Mouse (Mus musculus) hindbrain, embryonic 14.5 days (tissue): ENCODE measurements around the gene Obscn. TPM values are rescaled to one million over a fixed set of nuclear protein-coding genes. Genes with fewer than 3 reads are reported as not detected.

Source experiments
- ATAC-seq: fragments of 200-750 bp; cut with Nextera tagmentation; 2 replicates; pipeline ENCODE4 v1.8.0; 2017; ENCODE audit warnings: moderate number of reproducible peaks, mild to moderate bottlenecking, moderate TSS enrichment, moderate library complexity; ENCODE audit not compliant: low FRiP score
- DNase-seq: peaks from one replicate; pipeline ENCODE4 v3.0.0-alpha.2; 2015; ENCODE audit warnings: low spot score
- H3K27ac ChIP-seq: fragments of 300-500 bp; sonication (generic); 2 replicates; pipeline ENCODE4 v1.5.1; 2014; ENCODE audit warnings: mild to moderate bottlenecking, moderate library complexity
- H3K27me3 ChIP-seq: fragments of 300-500 bp; sonication (generic); 2 replicates; pipeline ENCODE4 v1.6.1; 2014; ENCODE audit warnings: mild to moderate bottlenecking, low read length, mixed read lengths; ENCODE audit not compliant: control insufficient read depth, insufficient read depth
- H3K36me3 ChIP-seq: fragments of 300-500 bp; sonication (generic); replicated peaks from 2 replicates; pipeline ENCODE4 v1.6.1; 2014; ENCODE audit not compliant: control insufficient read depth, insufficient read depth
- H3K4me1 ChIP-seq: fragments of 300-500 bp; sonication (generic); replicated peaks from 2 replicates; pipeline ENCODE4 v1.6.1; 2014; ENCODE audit warnings: antibody characterized with exemption, low read length, mixed read lengths; ENCODE audit not compliant: control insufficient read depth, insufficient read depth
- H3K4me2 ChIP-seq: fragments of 300-500 bp; sonication (generic); replicated peaks from 2 replicates; pipeline ENCODE4 v1.6.1; 2014; ENCODE audit warnings: mild to moderate bottlenecking, moderate library complexity
- H3K4me3 ChIP-seq: fragments of 300-500 bp; sonication (generic); replicated peaks from 2 replicates; pipeline ENCODE4 v1.5.1; 2014; ENCODE audit warnings: mild to moderate bottlenecking, low read length
- H3K9ac ChIP-seq: fragments of 300-500 bp; sonication (generic); 2 replicates; pipeline ENCODE4 v1.6.1; 2014
- H3K9me3 ChIP-seq: fragments of 300-500 bp; sonication (generic); 2 replicates; pipeline ENCODE4 v1.6.1; 2016; ENCODE audit warnings: low read length; ENCODE audit not compliant: control insufficient read depth
- WGBS: fragments of 180-500 bp; shearing (Covaris S2); extraction: QIAGEN DNeasy Blood & Tissue Kit; methylation state at CpG from one replicate; pipeline ENCODE4 v1.1.7; 2014; 5-methylcytosine and 5-hydroxymethylcytosine counted together
- polyA plus RNA-seq: library from polyadenylated mRNA; unstranded; fragments of >200 nt; fragmentation: Nextera tagmentation; extraction: Ambion mirVana; gene quantifications from 2 replicates; pipeline ENCODE4 v1.2.1, GENCODE M21; 2014

Obscn gene
- polyA plus RNA-seq, 1 experiment from 2014 or later = 0.71 TPM

DNA sequence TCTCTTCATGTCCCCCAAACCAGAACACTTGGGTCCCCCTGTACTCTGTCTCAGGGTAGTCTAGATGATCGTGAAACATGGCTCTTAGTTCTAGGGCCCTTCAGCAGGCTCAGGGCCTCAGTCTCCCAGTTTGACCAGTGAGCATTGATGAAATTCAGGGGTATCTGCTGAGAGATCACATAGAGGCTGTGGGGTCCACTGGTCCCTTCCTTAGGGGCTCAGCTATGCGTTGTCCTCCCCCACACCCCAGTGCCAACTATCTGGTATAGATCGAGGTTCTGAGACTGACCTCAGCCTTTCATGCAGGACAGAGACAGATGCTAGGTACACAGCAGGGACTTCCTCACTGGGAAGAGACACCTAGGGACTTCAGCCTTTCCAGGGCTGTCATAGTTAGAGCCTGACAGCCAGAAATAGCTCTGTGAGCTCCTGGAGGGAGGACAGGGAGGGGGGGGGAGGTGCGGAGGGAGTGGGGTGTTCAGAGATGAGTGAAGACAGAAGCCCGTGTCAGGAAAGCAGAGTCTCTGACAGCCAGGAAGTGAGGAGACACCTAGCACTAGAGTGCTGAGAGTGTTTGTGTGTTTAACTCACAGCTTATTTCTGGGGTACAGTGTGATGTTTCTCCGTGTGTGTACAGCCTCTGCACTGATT lies 152.4 kb downstream of the Obscn start:
- Histone ChIP-seq H3K9ac (no peak overlapping the region), H3K36me3 (peaks cover 63% of the 10 kb centered on the region), H3K27me3 (no peaks in the 10 kb centered on the region), H3K9me3 (no peaks in the 10 kb centered on the region), H3K4me2 (no peak overlapping the region), H3K4me3 (no peak overlapping the region), H3K4me1 (peaks cover 25% of the 10 kb centered on the region), H3K27ac (no peak overlapping the region)
- DNase-seq (no peak), ATAC-seq (no peak)
- 87% methylated on average over 6 of the region's 6 CpGs for WGBS

DNA sequence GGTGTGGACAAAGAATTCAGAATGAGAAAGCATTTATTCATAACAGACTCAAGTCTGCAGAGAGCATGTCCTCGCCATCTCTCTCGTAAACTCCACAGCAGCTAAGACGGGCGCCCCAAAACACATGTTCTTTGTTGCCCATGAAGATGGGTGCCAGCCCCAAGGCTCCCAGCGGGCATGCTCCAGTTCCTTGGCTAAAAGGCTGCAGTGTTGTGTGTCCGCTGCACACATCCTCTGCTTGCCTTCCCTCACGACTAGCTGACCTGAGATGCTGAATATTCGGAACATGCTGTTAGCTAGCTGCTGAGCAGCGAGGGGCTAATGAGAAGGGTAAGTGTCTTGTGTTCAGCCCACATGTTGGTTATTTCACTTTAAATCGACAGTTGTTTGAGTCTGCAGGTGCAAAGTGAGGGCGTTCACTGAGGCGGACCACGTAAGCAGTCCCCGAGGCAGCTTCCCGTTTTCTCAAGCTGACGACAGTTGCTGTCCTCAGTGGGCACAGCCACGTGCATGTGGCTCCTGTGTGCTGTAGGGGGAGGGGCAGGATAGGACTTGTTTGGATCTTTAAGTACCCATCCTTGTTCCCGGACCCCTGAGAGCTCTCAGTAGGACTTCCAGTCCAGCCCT lies 153.6 kb downstream of the Obscn start:
- Histone ChIP-seq H3K4me3 (no peak overlapping the region), H3K27me3 (no peaks in the 10 kb centered on the region), H3K27ac (no peak overlapping the region), H3K9ac (no peak overlapping the region), H3K4me1 (peaks cover 27% of the 10 kb centered on the region), H3K9me3 (no peaks in the 10 kb centered on the region), H3K4me2 (no peak overlapping the region), H3K36me3 (peaks cover 50% of the 10 kb centered on the region)
- ATAC-seq = no peak
- 85% methylated on average over 18 of the region's 18 CpGs for WGBS
- DNase-seq = no peak

DNA sequence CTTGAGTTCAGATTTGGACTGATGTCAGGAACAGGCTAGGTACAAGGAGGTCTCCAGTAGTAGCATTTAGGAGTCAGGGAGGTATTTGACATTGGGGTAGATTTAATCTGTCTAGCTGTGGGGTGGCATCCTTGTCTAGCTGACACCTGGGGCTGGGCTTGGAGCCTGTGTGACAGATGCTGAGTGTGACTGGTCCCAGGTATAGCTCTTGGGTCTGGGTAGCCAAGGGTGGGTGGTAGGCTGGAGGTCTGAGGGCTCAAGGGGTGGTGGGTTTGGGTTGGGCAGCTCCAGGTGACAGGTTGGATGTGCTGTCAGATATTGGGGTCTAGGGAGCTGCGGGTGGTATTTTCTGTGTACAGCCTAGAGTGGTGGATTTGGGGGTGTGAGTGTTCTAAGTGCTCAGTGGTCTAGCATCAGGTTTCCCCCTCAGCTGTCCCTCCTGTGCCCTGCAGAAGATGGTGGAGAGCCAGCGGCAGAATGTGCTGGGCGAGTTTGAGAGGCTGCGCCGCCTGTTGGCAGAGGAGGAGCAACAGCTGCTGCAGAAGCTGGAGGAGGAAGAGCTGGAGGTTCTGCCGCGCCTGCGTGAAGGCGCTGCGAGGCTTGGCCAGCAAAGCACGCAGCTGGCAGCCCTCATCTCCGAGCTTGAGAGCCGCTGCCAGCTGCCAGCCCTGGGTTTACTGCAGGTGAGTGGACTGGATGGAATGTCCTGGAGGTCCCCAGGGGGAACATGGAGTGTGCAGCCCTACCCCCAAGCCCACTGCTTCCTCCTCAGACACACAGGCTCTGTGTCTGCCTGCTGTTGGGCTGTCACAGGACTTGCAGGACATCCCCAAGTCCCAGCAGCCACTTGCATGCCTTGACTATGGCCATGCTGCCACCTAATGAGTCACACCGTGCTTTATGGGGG lies 154.4 kb downstream of the Obscn start:
- 56% methylated on average over 14 of the region's 14 CpGs for WGBS
- Histone ChIP-seq H3K27ac (no peak overlapping the region), H3K36me3 (peaks cover 43% of the 10 kb centered on the region), H3K9me3 (no peaks in the 10 kb centered on the region), H3K4me1 (peaks cover 31% of the 10 kb centered on the region), H3K9ac (no peak overlapping the region), H3K4me2 (no peak overlapping the region), H3K4me3 (no peak overlapping the region), H3K27me3 (no peaks in the 10 kb centered on the region)
- DNase-seq (peak; percentile 55), ATAC-seq (no peak)

- no peak overlapping the region for H3K9ac ChIP-seq
Measured at GRCm38 (mm10) chr11:58980381-58980990, 155.7 kb downstream of the Obscn start.

GRCm38 (mm10) chr11:58979661-58980060 lies 156.5 kb downstream of the Obscn start:
- DNase-seq = no peak
- Histone ChIP-seq H3K9me3 (no peaks in the 10 kb centered on the region), H3K4me1 (peaks cover 41% of the 10 kb centered on the region), H3K9ac (peak overlapping the region; percentile 94), H3K4me3 (peak overlapping the region; percentile 98; the same call in 1 of the 2 replicates), H3K27me3 (no peaks in the 10 kb centered on the region), H3K36me3 (peaks cover 21% of the 10 kb centered on the region), H3K27ac (no peak overlapping the region), H3K4me2 (peak overlapping the region; percentile 100)
- WGBS = 80% methylated on average over 7 of the region's 7 CpGs
- no peak for ATAC-seq

More at GRCm38 (mm10) chr11:58980381-58980990, 155.7 kb downstream of the Obscn start:
- Histone ChIP-seq H3K4me3 (no peak overlapping the region), H3K27ac (no peak overlapping the region), H3K4me2 (peak overlapping the region; percentile 18), H3K36me3 (peaks cover 29% of the 10 kb centered on the region), H3K4me1 (peaks cover 40% of the 10 kb centered on the region), H3K9me3 (no peaks in the 10 kb centered on the region), H3K27me3 (no peaks in the 10 kb centered on the region)
- DNase-seq (no peak), ATAC-seq (no peak)
- WGBS = 75% methylated on average over 5 of the region's 5 CpGs

- DNase-seq (no peak), ATAC-seq (no peak)
- H3K36me3 ChIP-seq = peaks cover 19% of the 10 kb centered on the region
- H3K4me1 ChIP-seq = peaks cover 41% of the 10 kb centered on the region
- H3K9me3 ChIP-seq = no peaks in the 10 kb centered on the region
- no peaks in the 10 kb centered on the region for H3K27me3 ChIP-seq
- H3K4me3 ChIP-seq = peak overlapping the region; percentile 98
- H3K9ac ChIP-seq = peak overlapping the region; percentile 94
- 75% methylated on average over 3 of the region's 3 CpGs for WGBS
- no peak overlapping the region for H3K27ac ChIP-seq
- H3K4me2 ChIP-seq = peak overlapping the region; percentile 100
Measured at GRCm38 (mm10) chr11:58979183-58979582, 157.0 kb downstream of the Obscn start.

DNA sequence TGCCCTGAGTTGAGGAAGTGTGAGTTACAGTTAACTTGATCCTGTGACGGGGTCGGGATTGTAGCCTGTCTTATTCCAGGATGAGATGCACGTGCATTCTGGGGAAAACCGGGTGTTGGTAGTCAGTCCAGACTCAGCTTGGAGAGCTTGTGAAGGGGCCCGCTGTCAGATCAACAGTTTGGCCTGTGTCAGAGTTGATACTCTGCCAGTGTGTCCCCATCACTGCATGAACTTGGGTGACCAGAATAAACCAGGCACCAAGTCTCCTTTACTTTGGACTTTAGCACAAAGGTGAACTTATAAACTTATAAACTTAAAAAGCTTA lies 157.5 kb downstream of the Obscn start:
- peaks cover 41% of the 10 kb centered on the region for H3K4me1 ChIP-seq
- peaks cover 14% of the 10 kb centered on the region for H3K36me3 ChIP-seq
- peak overlapping the region; percentile 98 for H3K4me3 ChIP-seq
- DNase-seq (no peak), ATAC-seq (no peak)
- no peaks in the 10 kb centered on the region for H3K27me3 ChIP-seq
- H3K27ac ChIP-seq = no peak overlapping the region
- 3% methylated on average over 5 of the region's 5 CpGs for WGBS
- H3K4me2 ChIP-seq = peak overlapping the region; percentile 100
- peak overlapping the region; percentile 94 for H3K9ac ChIP-seq
- H3K9me3 ChIP-seq = no peaks in the 10 kb centered on the region

DNA sequence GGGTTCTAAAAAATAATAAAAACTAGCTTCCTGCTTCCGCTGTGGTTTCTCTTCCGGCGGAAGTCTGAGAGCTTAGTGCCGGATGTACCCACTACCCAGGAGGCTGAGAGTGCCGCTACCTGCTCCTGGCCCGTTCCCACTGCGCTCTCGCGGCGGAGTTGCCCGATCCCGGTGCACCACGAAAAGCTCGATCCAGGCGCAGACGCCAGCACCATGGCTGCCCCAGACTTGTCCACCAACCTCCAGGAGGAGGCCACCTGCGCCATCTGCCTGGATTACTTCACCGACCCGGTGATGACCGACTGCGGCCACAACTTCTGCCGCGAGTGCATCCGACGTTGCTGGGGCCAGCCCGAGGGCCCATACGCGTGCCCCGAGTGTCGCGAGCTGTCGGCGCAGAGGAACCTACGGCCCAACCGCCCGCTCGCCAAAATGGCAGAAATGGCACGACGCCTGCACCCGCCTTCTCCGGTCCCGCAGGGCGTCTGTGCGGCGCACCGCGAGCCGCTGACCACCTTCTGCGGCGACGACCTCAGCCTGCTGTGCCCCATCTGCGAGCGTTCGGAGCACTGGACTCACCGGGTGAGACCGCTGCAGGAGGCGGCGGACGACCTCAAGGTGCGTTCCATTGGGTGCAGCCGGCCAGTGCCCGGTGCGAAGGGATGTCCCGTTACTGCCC lies 158.0 kb downstream of the Obscn start, which contains the start of gene Trim11:
Gene Trim11, plus strand, starts transcription at position 67 of the 679 bp plus-strand sequence.
- peak within 1 kb of the TSS; percentile 94 for H3K9ac ChIP-seq
- peak within 1 kb of the TSS; percentile 98 for H3K4me3 ChIP-seq
- DNase-seq (peak; percentile 80), ATAC-seq (peak; percentile 81)
- no peaks in the 10 kb centered on the region for H3K27me3 ChIP-seq
- peaks cover 41% of the 10 kb centered on the region for H3K4me1 ChIP-seq
- H3K27ac ChIP-seq = peak within 1 kb of the TSS; percentile 72
- peak within 1 kb of the TSS; percentile 100 for H3K4me2 ChIP-seq
- peaks cover 12% of the 10 kb centered on the region for H3K36me3 ChIP-seq
- under 1% methylated on average over 64 of the region's 64 CpGs for WGBS
- no peaks in the 10 kb centered on the region for H3K9me3 ChIP-seq
